Mouse (Mus musculus) MEL (cell line): ENCODE measurements around the gene Mab21l1. TPM values are rescaled to one million over a fixed set of nuclear protein-coding genes. Genes with fewer than 3 reads are reported as not detected.

Experiments
- DNase-seq: peaks from one replicate; pipeline ENCODE4 v3.0.0; 2011; ENCODE audit warnings: low read depth, low spot score
- H3K27ac ChIP-seq: 2 replicates; pipeline ENCODE4 v1.5.1; 2012; ENCODE audit warnings: low read depth, mild to moderate bottlenecking, control low read depth, low read length, moderate library complexity; ENCODE audit not compliant: control insufficient read depth
- H3K27me3 ChIP-seq, 2 experiments: fragments of 150-350 bp in 1 of 2; sonication (generic) in 1 of 2; 2 replicates each; pipeline ENCODE4 v1.6.1; 2012; ENCODE audit warnings: low read length in 2 of 2, mild to moderate bottlenecking in 2 of 2, improper control_type of control experiment in 1 of 2, moderate library complexity in 1 of 2; ENCODE audit not compliant: insufficient read depth in 2 of 2, control insufficient read depth in 1 of 2
- H3K36me3 ChIP-seq, 2 experiments: 2 replicates each; pipeline ENCODE4 v1.6.1; 2012 to 2014; ENCODE audit warnings: low read length in 2 of 2, improper control_type of control experiment in 1 of 2, inconsistent platforms in 1 of 2, mild to moderate bottlenecking in 1 of 2; ENCODE audit not compliant: insufficient read depth in 2 of 2, control insufficient read depth in 1 of 2
- H3K4me1 ChIP-seq, 2 experiments: fragments of 150-350 bp in 1 of 2; sonication (generic) in 1 of 2; 2 replicates each; pipeline ENCODE4 v1.6.1; 2012; ENCODE audit warnings: low read length in 2 of 2, improper control_type of control experiment in 1 of 2, mild to moderate bottlenecking in 1 of 2; ENCODE audit not compliant: insufficient read depth in 2 of 2, control insufficient read depth in 1 of 2
- H3K4me3 ChIP-seq, 2 experiments: fragments of 150-350 bp in 1 of 2; sonication (generic) in 1 of 2; 2 replicates each; pipeline ENCODE4 v1.5.1; 2012; ENCODE audit warnings: low read depth in 2 of 2, low read length in 2 of 2, mild to moderate bottlenecking in 2 of 2, moderate library complexity in 2 of 2, control low read depth in 1 of 2, improper control_type of control experiment in 1 of 2; ENCODE audit not compliant: control insufficient read depth in 1 of 2, insufficient read depth in 1 of 2
- H3K79me2 ChIP-seq: 2 replicates; pipeline ENCODE4 v1.6.1; 2012; ENCODE audit warnings: mild to moderate bottlenecking, low read length, moderate library complexity; ENCODE audit not compliant: control insufficient read depth, poor library complexity, insufficient read depth
- H3K9ac ChIP-seq: 2 replicates; pipeline ENCODE4 v1.6.1; 2012; ENCODE audit warnings: low read depth, mild to moderate bottlenecking, control low read depth, low read length, moderate library complexity; ENCODE audit not compliant: control insufficient read depth, poor library complexity, severe bottlenecking
- H3K9me3 ChIP-seq: fragments of 150-350 bp; sonication (generic); replicated peaks from 2 replicates; pipeline ENCODE4 v1.6.1; 2012; ENCODE audit warnings: mild to moderate bottlenecking, low read length, improper control_type of control experiment, moderate library complexity; ENCODE audit not compliant: insufficient read depth
- BHLHE40 ChIP-seq: IDR thresholded peaks from 2 replicates; pipeline ENCODE4 v1.6.1; 2012; ENCODE audit warnings: low read depth, mild to moderate bottlenecking, inconsistent platforms, low read length, improper control_type of control experiment, borderline replicate concordance
- CHD2 ChIP-seq: IDR thresholded peaks from 2 replicates; pipeline ENCODE4 v1.6.1; 2011; ENCODE audit warnings: low read length, improper control_type of control experiment
- EP300 ChIP-seq, 2 experiments: IDR thresholded peaks; 2 replicates each; pipeline ENCODE4 v1.6.1; 2011; ENCODE audit warnings: improper control_type of control experiment in 2 of 2, low read length in 2 of 2, low read depth in 1 of 2, mild to moderate bottlenecking in 1 of 2
- ETS1 ChIP-seq: IDR thresholded peaks from 2 replicates; pipeline ENCODE4 v1.6.1; 2012; ENCODE audit warnings: low read depth, mild to moderate bottlenecking, inconsistent platforms, low read length, improper control_type of control experiment, moderate library complexity
- GATA1 ChIP-seq: IDR thresholded peaks from 2 replicates; pipeline ENCODE4 v1.6.1; 2011; ENCODE audit warnings: low read depth, low read length, improper control_type of control experiment
- HCFC1 ChIP-seq: IDR thresholded peaks from 2 replicates; pipeline ENCODE4 v1.6.1; 2012; ENCODE audit warnings: low read depth, mild to moderate bottlenecking, inconsistent platforms, low read length, improper control_type of control experiment, moderate library complexity
- MAX ChIP-seq: IDR thresholded peaks from 2 replicates; pipeline ENCODE4 v1.6.1; 2011; ENCODE audit warnings: low read length, improper control_type of control experiment
- MAZ ChIP-seq: IDR thresholded peaks from 2 replicates; pipeline ENCODE4 v1.6.1; 2012; ENCODE audit warnings: low read depth, mild to moderate bottlenecking, inconsistent platforms, low read length, improper control_type of control experiment
- NELFE ChIP-seq: IDR thresholded peaks from 2 replicates; pipeline ENCODE4 v1.6.1; 2011; ENCODE audit warnings: low read depth, low read length, improper control_type of control experiment
- POLR2A ChIP-seq, 2 experiments: IDR thresholded peaks; 2 replicates each; pipeline ENCODE4 v1.6.1; 2011 to 2012; ENCODE audit warnings: low read length in 2 of 2, mild to moderate bottlenecking in 2 of 2, control low read depth in 1 of 2, improper control_type of control experiment in 1 of 2, low read depth in 1 of 2, moderate library complexity in 1 of 2; ENCODE audit not compliant: control insufficient read depth in 1 of 2, insufficient read depth in 1 of 2, poor library complexity in 1 of 2
- POLR2AphosphoS2 ChIP-seq: IDR thresholded peaks from 2 replicates; pipeline ENCODE4 v1.6.1; 2011; ENCODE audit warnings: low read length, improper control_type of control experiment
- RAD21 ChIP-seq: IDR thresholded peaks from 2 replicates; pipeline ENCODE4 v1.6.1; 2011; ENCODE audit warnings: mild to moderate bottlenecking, low read depth, low read length, improper control_type of control experiment
- UBTF ChIP-seq: IDR thresholded peaks from 2 replicates; pipeline ENCODE4 v1.6.1; 2012; ENCODE audit warnings: low read depth, mild to moderate bottlenecking, inconsistent platforms, low read length, improper control_type of control experiment, moderate library complexity, borderline replicate concordance; ENCODE audit not compliant: insufficient read depth
- USF2 ChIP-seq, 2 experiments: IDR thresholded peaks; 2 replicates each; pipeline ENCODE4 v1.6.1; 2011 to 2012; ENCODE audit warnings: improper control_type of control experiment in 2 of 2, low read length in 2 of 2, borderline replicate concordance in 1 of 2, inconsistent platforms in 1 of 2, low read depth in 1 of 2, mild to moderate bottlenecking in 1 of 2; ENCODE audit not compliant: insufficient read depth in 1 of 2
- ZKSCAN1 ChIP-seq: IDR thresholded peaks from 2 replicates; pipeline ENCODE4 v1.6.1; 2012; ENCODE audit warnings: low read depth, mild to moderate bottlenecking, inconsistent platforms, low read length, improper control_type of control experiment, moderate library complexity
- polyA plus RNA-seq, 2 experiments: library from polyadenylated mRNA; stranded (reverse) in 1 of 2; unstranded in 1 of 2; fragments of >175 nt in 1 of 2; fragments of >200 nt in 1 of 2; gene quantifications; 2 replicates each; pipeline versions ENCODE4 v1.2.1 to v1.2.4; 2012; ENCODE audit warnings: low replicate concordance in 2 of 2, low read depth in 1 of 2; ENCODE audit not compliant: insufficient read length in 2 of 2, insufficient read depth in 1 of 2, missing spikeins in 1 of 2
- total RNA-seq: library from RNA; depleted of rRNA; stranded (reverse); fragments of 300-350 nt; gene quantifications from 2 replicates; pipeline ENCODE4 v1.2.3, GENCODE M21; 2012

The Mab21l1 gene
- total and polyA plus RNA-seq, 3 experiments: not detected

DNA sequence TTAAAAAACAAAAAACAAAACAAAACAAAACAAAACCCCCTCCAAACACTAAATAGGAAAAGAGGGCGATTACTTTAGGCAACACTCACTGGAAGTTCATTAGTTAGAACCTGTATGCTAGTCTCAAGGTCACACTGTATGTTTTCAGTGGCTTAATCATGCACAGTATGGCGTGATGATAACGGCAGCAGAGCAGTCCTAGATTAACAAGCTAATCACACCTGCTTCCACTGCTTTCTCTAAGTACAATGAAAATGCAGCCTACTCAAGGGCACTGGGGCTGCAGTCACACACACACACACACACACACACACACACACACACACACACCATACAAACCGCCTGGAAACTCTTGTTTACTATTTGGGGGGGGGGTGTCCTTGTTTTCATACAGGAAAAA, 4.8 kb upstream of the Mab21l1 start:
- no peaks in the 10 kb centered on the region for H3K4me1 ChIP-seq
- H3K79me2 ChIP-seq: no peaks in the 10 kb centered on the region
- no peak overlapping the region for H3K9ac ChIP-seq
- H3K27me3 ChIP-seq: no peaks in the 10 kb centered on the region; a peak in 1 of 4 replicates
- TF ChIP-seq UBTF (no peak), CHD2 (no peak), HCFC1 (no peak), ZKSCAN1 (no peak), RAD21 (no peak), MAX (no peak), POLR2AphosphoS2 (no peak), MAZ (no peak), NELFE (no peak), GATA1 (no peak), BHLHE40 (no peak), POLR2A (IDR thresholded peaks at IDR 0.05; ENCODE audit: control insufficient read depth in 1 of 2, insufficient read depth in 1 of 2, low read depth in 1 of 2, low read length in 2 of 2, poor library complexity in 1 of 2) (no peak), EP300 (IDR thresholded peaks at IDR 0.05; ENCODE audit: low read depth in 1 of 2, low read length in 2 of 2) (no peak)
- no peak overlapping the region for H3K27ac ChIP-seq
- no peaks in the 10 kb centered on the region for H3K9me3 ChIP-seq
- no peaks in the 10 kb centered on the region for H3K36me3 ChIP-seq
- H3K4me3 ChIP-seq: no peak overlapping the region
- no peak for DNase-seq

DNA sequence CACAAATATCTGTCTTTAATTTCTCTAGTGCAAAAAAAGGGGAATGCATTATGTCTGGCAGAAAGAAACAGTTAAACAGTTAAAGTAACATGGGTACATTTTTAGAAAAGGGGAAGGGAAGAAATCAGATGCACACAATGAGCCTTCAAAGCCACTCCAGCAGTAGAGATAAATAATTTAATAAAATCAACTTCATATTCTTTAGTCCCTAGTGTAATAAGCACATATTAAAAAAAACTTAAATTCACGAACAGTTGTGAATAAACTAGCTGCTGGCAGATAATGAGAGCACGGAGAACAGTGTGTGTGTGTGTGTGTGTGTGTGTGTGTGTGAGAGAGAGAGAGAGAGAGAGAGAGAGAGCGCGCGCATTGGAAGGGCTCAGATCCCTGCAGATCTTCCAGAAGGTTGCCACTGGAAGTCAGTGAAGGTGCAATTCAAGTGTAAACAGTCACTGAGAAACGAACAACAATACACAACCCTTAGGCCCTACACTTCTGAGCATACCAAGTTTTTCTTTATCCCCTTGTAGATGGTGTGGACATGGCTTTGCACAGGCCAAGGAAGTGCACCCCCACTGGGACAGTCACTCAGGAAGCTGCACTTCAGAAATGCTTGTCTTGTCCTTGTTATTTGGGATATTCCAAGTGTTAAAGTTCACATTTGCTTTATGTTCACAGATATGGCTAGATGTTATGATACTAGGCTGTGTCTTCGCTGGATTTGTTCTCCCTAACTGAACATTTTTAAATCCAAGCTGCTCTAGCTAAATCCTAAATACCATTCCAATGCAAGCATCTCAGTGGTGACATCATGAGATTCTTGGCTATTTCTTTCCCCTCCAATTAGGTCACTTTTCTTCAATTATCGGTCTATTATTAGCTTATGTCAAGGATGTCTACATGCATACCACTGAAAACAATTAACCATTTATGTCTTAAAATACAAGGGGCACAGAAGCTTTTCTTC, 3.3 kb upstream of the Mab21l1 start:
- Histone ChIP-seq H3K27me3 (no peaks in the 10 kb centered on the region; a peak in 1 of 4 replicates), H3K27ac (no peak overlapping the region), H3K79me2 (no peaks in the 10 kb centered on the region), H3K36me3 (no peaks in the 10 kb centered on the region), H3K9me3 (no peaks in the 10 kb centered on the region), H3K4me1 (no peaks in the 10 kb centered on the region), H3K9ac (no peak overlapping the region), H3K4me3 (no peak overlapping the region)
- TF ChIP-seq ETS1 (no peak), USF2 (IDR thresholded peaks at IDR 0.05; ENCODE audit: borderline replicate concordance in 1 of 2, insufficient read depth in 1 of 2, low read depth in 1 of 2, low read length in 2 of 2) (no peak)
- no peak for DNase-seq
